8 mouse cellular contexts compared by ENCODE assay signal in genomic region chr2:80580311-80580961, GRCm38 (mm10). TPM values are rescaled to one million over a fixed set of nuclear protein-coding genes. Genes with fewer than 3 reads are reported as not detected.
DNase-seq lines count a peak whose midpoint lies in the region; ATAC-seq and TF ChIP-seq lines count a peak whose summit lies in the region.

No protein-coding gene starts in this region.

- H3K27ac ChIP-seq in bone marrow, adult 2 months (ENCODE audit: control insufficient read depth, insufficient read depth, low read depth, low read length, poor library complexity) = peak overlapping the region; percentile 75; the same call in 1 of the 2 replicates
- peak overlapping the region; percentile 98 for H3K27ac ChIP-seq in forebrain, embryonic 12.5 days
- peak overlapping the region; percentile 98 for H3K27ac ChIP-seq in intestine, embryonic 16.5 days (ENCODE audit: low read length)

- peak; percentile 47 for DNase-seq in gastrocnemius, postnatal 14 days
- DNase-seq in gastrocnemius, postnatal 10 days = no peak
- peak; percentile 29 for DNase-seq in 416B (ENCODE audit: low read depth)
- peak; percentile 32 for DNase-seq in lung, postnatal 25 days (ENCODE audit: low spot score)
- DNase-seq in skeletal muscle tissue, adult 2 months (ENCODE audit: low read depth, low spot score) = peak; percentile 15

- H3K36me3 ChIP-seq in forebrain, embryonic 12.5 days (replicated peaks) = no peaks in the 10 kb centered on the region
- no peaks in the 10 kb centered on the region for H3K36me3 ChIP-seq in intestine, embryonic 16.5 days (ENCODE audit: control insufficient read depth, insufficient read depth, low read length)

- H3K4me1 ChIP-seq in bone marrow, adult 2 months (ENCODE audit: control insufficient read depth, insufficient read depth, low read length) = no peaks in the 10 kb centered on the region; the same call in 1 of the 2 replicates
- H3K4me1 ChIP-seq in forebrain, embryonic 12.5 days = peaks cover 13% of the 10 kb centered on the region
- peaks cover 12% of the 10 kb centered on the region for H3K4me1 ChIP-seq in intestine, embryonic 16.5 days (ENCODE audit: control insufficient read depth, insufficient read depth, low read length)

- peak overlapping the region; percentile 97 for H3K9ac ChIP-seq in forebrain, embryonic 12.5 days
- peak overlapping the region; percentile 98 for H3K9ac ChIP-seq in intestine, embryonic 16.5 days (ENCODE audit: low read depth, low read length)

- peak; percentile 76 for ATAC-seq in forebrain, embryonic 12.5 days (ENCODE audit: low FRiP score)
- ATAC-seq in intestine, embryonic 16.5 days = peak; percentile 74

- no peak for TF ChIP-seq CTCF in bone marrow, adult 2 months (IDR thresholded peaks at IDR 0.05; ENCODE audit: control insufficient read depth, insufficient read depth, low read length)

- intact Hi-C loops in gastrocnemius, postnatal 14 days (cut with DNase I; ENCODE audit: low total_unique reads) = no loop called here

- WGBS in bone marrow, adult 2 months = 1% methylated on average over 65 of the region's 65 CpGs
- WGBS in forebrain, embryonic 12.5 days = under 1% methylated on average over 50 of the region's 65 CpGs
- 0% methylated on average over 59 of the region's 65 CpGs for WGBS in intestine, embryonic 16.5 days

- no peaks in the 10 kb centered on the region for H3K9me3 ChIP-seq in forebrain, embryonic 12.5 days
- no peaks in the 10 kb centered on the region for H3K9me3 ChIP-seq in intestine, embryonic 16.5 days (ENCODE audit: control insufficient read depth, low read length)

- peak overlapping the region; percentile 63 for H3K4me2 ChIP-seq in forebrain, embryonic 12.5 days
- peak overlapping the region; percentile 62 for H3K4me2 ChIP-seq in intestine, embryonic 16.5 days (ENCODE audit: low read depth, low read length)

- H3K27me3 ChIP-seq in forebrain, embryonic 12.5 days = no peaks in the 10 kb centered on the region
- no peaks in the 10 kb centered on the region for H3K27me3 ChIP-seq in intestine, embryonic 16.5 days (replicated peaks; ENCODE audit: control insufficient read depth, insufficient read depth, low read length)

- no peak for TF ChIP-seq POLR2A in bone marrow, adult 2 months (IDR thresholded peaks at IDR 0.05; ENCODE audit: borderline replicate concordance, control insufficient read depth, low read depth, low read length)

- peak overlapping the region; percentile 63 for H3K4me3 ChIP-seq in bone marrow, adult 2 months (replicated peaks; ENCODE audit: control insufficient read depth, low read depth, low read length)
- peak overlapping the region; percentile 89 for H3K4me3 ChIP-seq in forebrain, embryonic 12.5 days (replicated peaks)
- peak overlapping the region; percentile 87 for H3K4me3 ChIP-seq in intestine, embryonic 16.5 days (ENCODE audit: low read length)

RNA-seq across cellular contexts. Expression of gene Nckap1, which starts 0.7 kb away (rescaled TPM):
- 10 to 100 TPM; 47.1 to 49.2 TPM for total RNA-seq in gastrocnemius, postnatal 14 days (2021)
- total RNA-seq in gastrocnemius, postnatal 10 days (2021) = 10 to 100 TPM; 62.3 to 64.2 TPM
- 10.6 and 13.3 TPM in 2 replicates for polyA plus RNA-seq in bone marrow, adult 2 months (2011; ENCODE audit: insufficient read depth, insufficient read length, low replicate concordance, missing spikeins)
- polyA plus RNA-seq in forebrain, embryonic 12.5 days (2016; fragmentation: Nextera tagmentation; extraction: Ambion mirVana) = 94.5 and 97.9 TPM in 2 replicates
- polyA plus RNA-seq in intestine, embryonic 16.5 days (2015; fragmentation: Nextera tagmentation; extraction: Ambion mirVana) = 26.1 and 30.5 TPM in 2 replicates

RNA-seq across cellular contexts. Expression of gene Dusp19, which starts 36.4 kb away (rescaled TPM):
- 1 to 10 TPM; 6.5 TPM for total RNA-seq in gastrocnemius, postnatal 14 days (2021)
- total RNA-seq in gastrocnemius, postnatal 10 days (2021) = 1 to 10 TPM; 7.3 to 8.3 TPM
- polyA plus RNA-seq in bone marrow, adult 2 months (2011; ENCODE audit: insufficient read depth, insufficient read length, low replicate concordance, missing spikeins) = 3.2 and 3.7 TPM in 2 replicates
- polyA plus RNA-seq in forebrain, embryonic 12.5 days (2016; fragmentation: Nextera tagmentation; extraction: Ambion mirVana) = 18.2 and 18.5 TPM in 2 replicates
- 16.1 and 17.9 TPM in 2 replicates for polyA plus RNA-seq in intestine, embryonic 16.5 days (2015; fragmentation: Nextera tagmentation; extraction: Ambion mirVana)

RNA-seq across cellular contexts. Expression of gene Nup35, which starts 36.6 kb away (rescaled TPM):
- total RNA-seq in gastrocnemius, postnatal 14 days (2021) = 1 to 10 TPM; 7.4 to 9.0 TPM
- total RNA-seq in gastrocnemius, postnatal 10 days (2021) = 10 to 100 TPM; 10.5 to 13.0 TPM
- 8.6 and 16.8 TPM in 2 replicates for polyA plus RNA-seq in bone marrow, adult 2 months (2011; ENCODE audit: insufficient read depth, insufficient read length, low replicate concordance, missing spikeins)
- polyA plus RNA-seq in forebrain, embryonic 12.5 days (2016; fragmentation: Nextera tagmentation; extraction: Ambion mirVana) = 58.1 and 64.6 TPM in 2 replicates
- 33.3 and 38.8 TPM in 2 replicates for polyA plus RNA-seq in intestine, embryonic 16.5 days (2015; fragmentation: Nextera tagmentation; extraction: Ambion mirVana)
